Mouse (Mus musculus) kidney, embryonic 14.5 days (tissue): ENCODE data around the gene Slc6a6. TPM values are rescaled to one million over a fixed set of nuclear protein-coding genes. Genes with fewer than 3 reads are reported as not detected.

Experiments
- ATAC-seq: fragments of 200-750 bp; cut with Nextera tagmentation; 2 replicates; pipeline ENCODE4 v1.8.0; 2017; ENCODE audit warnings: moderate number of reproducible peaks, mild to moderate bottlenecking, moderate TSS enrichment, moderate library complexity; ENCODE audit not compliant: low FRiP score, low TSS enrichment
- H3K27ac ChIP-seq: fragments of 300-500 bp; sonication (generic); 2 replicates; pipeline ENCODE4 v1.5.1; 2014; ENCODE audit warnings: low read depth, mild to moderate bottlenecking, low read length, moderate library complexity, mixed read lengths
- H3K27me3 ChIP-seq: fragments of 300-500 bp; sonication (generic); 2 replicates; pipeline ENCODE4 v1.6.1; 2014; ENCODE audit warnings: mild to moderate bottlenecking, low read length; ENCODE audit not compliant: control insufficient read depth, insufficient read depth
- H3K36me3 ChIP-seq: fragments of 300-500 bp; sonication (generic); 2 replicates; pipeline ENCODE4 v1.6.1; 2014; ENCODE audit warnings: low read length, mixed read lengths; ENCODE audit not compliant: control insufficient read depth, insufficient read depth
- H3K4me1 ChIP-seq: fragments of 300-500 bp; sonication (generic); 2 replicates; pipeline ENCODE4 v1.6.1; 2014; ENCODE audit warnings: low read length, mixed read lengths; ENCODE audit not compliant: control insufficient read depth, insufficient read depth
- H3K4me2 ChIP-seq: fragments of 300-500 bp; sonication (generic); replicated peaks from 2 replicates; pipeline ENCODE4 v1.6.1; 2014; ENCODE audit warnings: low read depth, mild to moderate bottlenecking, low read length
- H3K4me3 ChIP-seq: fragments of 300-500 bp; sonication (generic); 2 replicates; pipeline ENCODE4 v1.5.1; 2014; ENCODE audit warnings: mild to moderate bottlenecking, low read length
- H3K9ac ChIP-seq: fragments of 300-500 bp; sonication (generic); 2 replicates; pipeline ENCODE4 v1.6.1; 2014; ENCODE audit warnings: low read depth, mild to moderate bottlenecking, low read length, moderate library complexity
- H3K9me3 ChIP-seq: fragments of 300-500 bp; sonication (generic); 2 replicates; pipeline ENCODE4 v1.6.1; 2016; ENCODE audit warnings: low read length; ENCODE audit not compliant: control insufficient read depth
- WGBS: fragments of 180-500 bp; shearing (Covaris S2); extraction: QIAGEN DNeasy Blood & Tissue Kit; methylation state at CpG from one replicate; pipeline ENCODE4 v1.1.7; 2014; 5-methylcytosine and 5-hydroxymethylcytosine counted together
- polyA plus RNA-seq: library from polyadenylated mRNA; unstranded; fragments of >200 nt; fragmentation: Nextera tagmentation; extraction: Ambion mirVana; gene quantifications from 2 replicates; pipeline ENCODE4 v1.2.1, GENCODE M21; 2014

Gene Slc6a6
- polyA plus RNA-seq, result 51.7 and 95.1 TPM in 2 replicates

- WGBS, result under 1% methylated on average over 62 of the region's 69 CpGs
- Histone ChIP-seq H3K36me3 (no peaks in the 10 kb centered on the region), H3K27me3 (no peaks in the 10 kb centered on the region), H3K4me1 (peaks cover 34% of the 10 kb centered on the region), H3K4me2 (peak within 1 kb of the TSS; percentile 91), H3K9ac (peak within 1 kb of the TSS; percentile 95), H3K4me3 (peak within 1 kb of the TSS; percentile 94), H3K9me3 (no peaks in the 10 kb centered on the region), H3K27ac (peak within 1 kb of the TSS; percentile 91)
- ATAC-seq, result peak; percentile 81
These were observed at the start of gene Slc6a6 for GRCm38 (mm10) chr6:91683602-91684473. Gene Slc6a6 (plus strand): TSS chr6:91684053.

GRCm38 (mm10) chr6:91634417-91634816 lies 49.4 kb upstream of the Slc6a6 start:
- no peaks in the 10 kb centered on the region for H3K27me3 ChIP-seq
- WGBS, result 81% methylated on average over 2 of the region's 2 CpGs

GRCm38 (mm10) chr6:91634876-91635275 lies 49.0 kb upstream of the Slc6a6 start:
- 68% methylated on average over 2 of the region's 2 CpGs for WGBS

More at GRCm38 (mm10) chr6:91634417-91634816, 49.4 kb upstream of the Slc6a6 start:
- peaks cover 5% of the 10 kb centered on the region; the same call in 1 of the 2 replicates for H3K9me3 ChIP-seq
- H3K27ac ChIP-seq, result no peak overlapping the region
- no peak overlapping the region for H3K4me2 ChIP-seq
- H3K36me3 ChIP-seq, result no peaks in the 10 kb centered on the region
- no peak overlapping the region for H3K4me3 ChIP-seq
- ATAC-seq, result no peak
- peaks cover 5% of the 10 kb centered on the region; the same call in 1 of the 2 replicates for H3K4me1 ChIP-seq
- H3K9ac ChIP-seq, result no peak overlapping the region

GRCm38 (mm10) chr6:91638204-91638995 lies 45.5 kb upstream of the Slc6a6 start:
- H3K4me2 ChIP-seq, result no peak overlapping the region
- 17% methylated on average over 9 of the region's 9 CpGs for whole genome bisulfite sequencing
- no peak overlapping the region for H3K4me3 ChIP-seq
- peak overlapping the region; percentile 80 for H3K27ac ChIP-seq
- H3K27me3 ChIP-seq, result no peaks in the 10 kb centered on the region
- no peak overlapping the region; the same call in 1 of the 2 replicates for H3K9ac ChIP-seq
- H3K9me3 ChIP-seq, result no peaks in the 10 kb centered on the region
- peaks cover 5% of the 10 kb centered on the region; the same call in 1 of the 2 replicates for H3K4me1 ChIP-seq
- no peaks in the 10 kb centered on the region for H3K36me3 ChIP-seq
- ATAC-seq, result peak; percentile 91

More at GRCm38 (mm10) chr6:91634876-91635275, 49.0 kb upstream of the Slc6a6 start:
- Histone ChIP-seq H3K4me1 (peaks cover 5% of the 10 kb centered on the region; the same call in 1 of the 2 replicates), H3K27ac (no peak overlapping the region), H3K9me3 (peaks cover 5% of the 10 kb centered on the region; the same call in 1 of the 2 replicates), H3K4me2 (no peak overlapping the region), H3K4me3 (no peak overlapping the region), H3K9ac (no peak overlapping the region), H3K36me3 (no peaks in the 10 kb centered on the region), H3K27me3 (no peaks in the 10 kb centered on the region)
- no peak for ATAC-seq

GRCm38 (mm10) chr6:91643011-91643410 lies 40.8 kb upstream of the Slc6a6 start:
- Histone ChIP-seq H3K4me1 (peaks cover 8% of the 10 kb centered on the region; the same call in 1 of the 2 replicates), H3K9me3 (no peaks in the 10 kb centered on the region), H3K27me3 (no peaks in the 10 kb centered on the region), H3K27ac (no peak overlapping the region), H3K4me3 (no peak overlapping the region), H3K4me2 (no peak overlapping the region), H3K9ac (no peak overlapping the region), H3K36me3 (no peaks in the 10 kb centered on the region)
- ATAC-seq, result no peak
- 78% methylated on average over 5 of the region's 5 CpGs for WGBS

- ATAC-seq, result no peak
- H3K4me1 ChIP-seq, result 0 out of 2 replicates have a peak, but pooled peaks cover 6% of the 10 kb centered on the region
- H3K27me3 ChIP-seq, result no peaks in the 10 kb centered on the region
- H3K4me2 ChIP-seq, result no peak overlapping the region
- WGBS, result 86% methylated on average over 2 of the region's 2 CpGs
- no peak overlapping the region for H3K4me3 ChIP-seq
- H3K36me3 ChIP-seq, result no peaks in the 10 kb centered on the region
- no peak overlapping the region for H3K27ac ChIP-seq
- no peaks in the 10 kb centered on the region for H3K9me3 ChIP-seq
- H3K9ac ChIP-seq, result no peak overlapping the region
These were observed 40.4 kb upstream of the Slc6a6 start for GRCm38 (mm10) chr6:91643416-91643921.

GRCm38 (mm10) chr6:91646019-91646418 lies 37.8 kb upstream of the Slc6a6 start:
- H3K36me3 ChIP-seq, result no peaks in the 10 kb centered on the region
- H3K9me3 ChIP-seq, result no peaks in the 10 kb centered on the region
- 78% methylated on average over 10 of the region's 10 CpGs for WGBS
- 0 out of 2 replicates have a peak, but pooled peaks cover 6% of the 10 kb centered on the region for H3K4me1 ChIP-seq
- H3K27me3 ChIP-seq, result no peaks in the 10 kb centered on the region
- H3K9ac ChIP-seq, result no peak overlapping the region
- no peak overlapping the region for H3K27ac ChIP-seq
- no peak for ATAC-seq
- no peak overlapping the region for H3K4me3 ChIP-seq
- no peak overlapping the region for H3K4me2 ChIP-seq

- no peaks in the 10 kb centered on the region for H3K36me3 ChIP-seq
- no peak overlapping the region for H3K27ac ChIP-seq
- 61% methylated on average over 4 of the region's 4 CpGs for WGBS
- H3K9me3 ChIP-seq, result no peaks in the 10 kb centered on the region
- ATAC-seq, result no peak; the same call in 1 of the 2 replicates
- H3K4me2 ChIP-seq, result no peak overlapping the region
- H3K27me3 ChIP-seq, result no peaks in the 10 kb centered on the region
- no peak overlapping the region for H3K4me3 ChIP-seq
- 0 out of 2 replicates have a peak, but pooled peaks cover 6% of the 10 kb centered on the region for H3K4me1 ChIP-seq
- no peak overlapping the region for H3K9ac ChIP-seq
These were observed 37.0 kb upstream of the Slc6a6 start for GRCm38 (mm10) chr6:91646822-91647221.
